Mouse (Mus musculus) kidney, postnatal 36 days (tissue): Measurements from ENCODE around the gene Ankra2.
A peak's percentile ranks its signal among the peaks of the same experiment; 100 is the strongest.

ENCODE experiments used
- DNase-seq, 2 experiments: peaks; one replicate each; pipeline ENCODE4 v3.0.0; 2021 to 2022; ENCODE audit warnings: mixed read lengths in 2 of 2

Ankra2 gene

GRCm38 (mm10) chr13:98297883-98298482 lies 35.1 kb downstream of the Ankra2 start:
- DNase-seq: no peak

- DNase-seq: peak; percentile 54 to 84
These were observed 36.2 kb downstream of the Ankra2 start for GRCm38 (mm10) chr13:98298833-98299758.

- DNase-seq: no peak
These were observed 42.4 kb downstream of the Ankra2 start for GRCm38 (mm10) chr13:98305257-98305656.

- no peak for DNase-seq
These were observed 43.5 kb downstream of the Ankra2 start for GRCm38 (mm10) chr13:98306393-98306792.

- DNase-seq: no peak
These were observed 44.1 kb downstream of the Ankra2 start for GRCm38 (mm10) chr13:98306852-98307475.

- no peak for DNase-seq
These were observed 45.1 kb downstream of the Ankra2 start for GRCm38 (mm10) chr13:98308004-98308403.

GRCm38 (mm10) chr13:98308724-98309123 lies 45.9 kb downstream of the Ankra2 start:
- no peak for DNase-seq

- no peak for DNase-seq
These were observed 48.7 kb downstream of the Ankra2 start for GRCm38 (mm10) chr13:98311597-98311996.

GRCm38 (mm10) chr13:98313631-98314030 lies 50.8 kb downstream of the Ankra2 start:
- DNase-seq: no peak

GRCm38 (mm10) chr13:98315124-98315523 lies 52.2 kb downstream of the Ankra2 start:
- peak; percentile 5 to 29 for DNase-seq

GRCm38 (mm10) chr13:98316140-98316479 lies 53.2 kb downstream of the Ankra2 start:
- DNase-seq: no peak

- peak; percentile 96 to 97 for DNase-seq
These were observed 53.8 kb downstream of the Ankra2 start, which contains the start of gene Btf3 for GRCm38 (mm10) chr13:98316480-98317245. Gene Btf3, minus strand, starts transcription at chr13:98317006.

GRCm38 (mm10) chr13:98317246-98317677 lies 54.4 kb downstream of the Ankra2 start:
- DNase-seq: peak in 1 of 2 experiments; percentile 8

GRCm38 (mm10) chr13:98317911-98318310 lies 55.0 kb downstream of the Ankra2 start:
- DNase-seq: no peak
